Mouse (Mus musculus) heart, embryonic 13.5 days (tissue): ENCODE measurements around the gene 4933428M09Rik. TPM values are rescaled to one million over a fixed set of nuclear protein-coding genes. Genes with fewer than 3 reads are reported as not detected.

Experiments used
- ATAC-seq: fragments of 200-750 bp; cut with Nextera tagmentation; 2 replicates; pipeline ENCODE4 v1.8.0; 2017; ENCODE audit warnings: moderate TSS enrichment; ENCODE audit not compliant: insufficient number of reproducible peaks, low FRiP score, low TSS enrichment; ENCODE audit errors: extremely low read depth
- H3K27ac ChIP-seq: fragments of 300-500 bp; sonication (generic); replicated peaks from 2 replicates; pipeline ENCODE4 v1.5.1; 2015; ENCODE audit warnings: moderate library complexity, mild to moderate bottlenecking, inconsistent platforms
- H3K27me3 ChIP-seq: fragments of 300-500 bp; sonication (generic); replicated peaks from 2 replicates; pipeline ENCODE4 v1.6.1; 2015; ENCODE audit warnings: mild to moderate bottlenecking, inconsistent platforms
- H3K36me3 ChIP-seq: fragments of 300-500 bp; sonication (generic); 2 replicates; pipeline ENCODE4 v1.6.1; 2015; ENCODE audit warnings: mild to moderate bottlenecking, inconsistent platforms
- H3K4me1 ChIP-seq: fragments of 300-500 bp; sonication (generic); 2 replicates; pipeline ENCODE4 v1.6.1; 2015; ENCODE audit warnings: inconsistent platforms
- H3K4me2 ChIP-seq: fragments of 300-500 bp; sonication (generic); 2 replicates; pipeline ENCODE4 v1.6.1; 2015; ENCODE audit warnings: inconsistent platforms, mild to moderate bottlenecking, moderate library complexity
- H3K4me3 ChIP-seq: fragments of 300-500 bp; sonication (generic); 2 replicates; pipeline ENCODE4 v1.5.1; 2015; ENCODE audit warnings: moderate library complexity, mild to moderate bottlenecking, inconsistent platforms
- H3K9ac ChIP-seq: fragments of 300-500 bp; sonication (generic); 2 replicates; pipeline ENCODE4 v1.6.1; 2015; ENCODE audit warnings: inconsistent platforms, mild to moderate bottlenecking, moderate library complexity
- H3K9me3 ChIP-seq: fragments of 300-500 bp; sonication (generic); 2 replicates; pipeline ENCODE4 v1.6.1; 2016; ENCODE audit warnings: inconsistent platforms
- WGBS: fragments of 180-500 bp; shearing (Covaris S2); methylation state at CpG from one replicate; pipeline ENCODE4 v1.1.7; 2015; ENCODE audit warnings: mixed read lengths; 5-methylcytosine and 5-hydroxymethylcytosine counted together
- polyA plus RNA-seq: library from polyadenylated mRNA; unstranded; fragments of >200 nt; fragmentation: Nextera tagmentation; extraction: Ambion mirVana; gene quantifications from 2 replicates; pipeline ENCODE4 v1.2.1, GENCODE M21; 2015

Gene 4933428M09Rik
- polyA plus RNA-seq, 1 experiment from 2014 or later, result not detected

- Histone ChIP-seq H3K4me2 (peak overlapping the region; percentile 16; the same call in 1 of the 2 replicates), H3K27ac (peak overlapping the region; percentile 57; the same call in 1 of the 2 replicates), H3K4me1 (peaks cover 30% of the 10 kb centered on the region), H3K27me3 (no peaks in the 10 kb centered on the region), H3K9ac (no peak overlapping the region), H3K4me3 (no peak overlapping the region), H3K36me3 (no peaks in the 10 kb centered on the region), H3K9me3 (no peaks in the 10 kb centered on the region)
- no peak for ATAC-seq
- 26% methylated on average over 4 of the region's 4 CpGs for WGBS
Measured at GRCm38 (mm10) chrX:139220830-139221229, 41.8 kb downstream of the 4933428M09Rik start.

DNA sequence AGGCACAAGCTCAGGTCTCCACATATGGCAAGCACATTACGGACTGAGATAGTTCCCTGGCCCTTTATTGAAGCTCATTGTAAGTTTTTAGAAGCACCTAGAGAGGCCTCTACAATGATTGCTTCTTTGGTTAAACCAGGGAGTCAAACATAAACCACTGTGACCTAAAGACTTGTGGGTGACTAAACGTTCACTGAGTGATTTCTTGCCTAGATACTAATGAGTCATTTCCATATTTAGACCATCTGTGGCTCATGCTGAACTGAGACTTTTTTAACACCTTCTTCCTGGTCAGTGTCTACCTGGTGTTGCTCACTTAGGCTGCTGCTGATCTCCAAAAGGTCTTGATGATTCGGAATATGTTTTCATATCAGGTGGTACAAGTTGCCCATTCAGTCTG, 42.9 kb downstream of the 4933428M09Rik start:
- no peak overlapping the region for H3K9ac ChIP-seq
- ATAC-seq, result no peak
- H3K4me2 ChIP-seq, result no peak overlapping the region
- peak overlapping the region; percentile 20; the same call in 1 of the 2 replicates for H3K27ac ChIP-seq
- H3K36me3 ChIP-seq, result no peaks in the 10 kb centered on the region
- H3K4me3 ChIP-seq, result no peak overlapping the region
- no peaks in the 10 kb centered on the region for H3K9me3 ChIP-seq
- H3K4me1 ChIP-seq, result peaks cover 30% of the 10 kb centered on the region
- H3K27me3 ChIP-seq, result no peaks in the 10 kb centered on the region
- WGBS, result 57% methylated on average over 3 of the region's 3 CpGs

Other genes starting within 250 kb of the 4933428M09Rik start
- gene Serpina7, start 94.0 kb upstream of the 4933428M09Rik start, polyA plus RNA-seq, result 0.10 TPM in 1 of 2 replicates, not detected in the other
- not detected in 2 replicates for gene 4930513O06Rik, start 93.0 kb upstream of the 4933428M09Rik start, polyA plus RNA-seq
- 36.0 and 37.6 TPM in 2 replicates for gene Mum1l1, start 30.8 kb downstream of the 4933428M09Rik start, polyA plus RNA-seq
- gene Trap1a, start 154.5 kb downstream of the 4933428M09Rik start, polyA plus RNA-seq, result 0.24 TPM in 2 replicates